ENCODE assay signal across 7 mouse cellular contexts in the genomic region with DNA sequence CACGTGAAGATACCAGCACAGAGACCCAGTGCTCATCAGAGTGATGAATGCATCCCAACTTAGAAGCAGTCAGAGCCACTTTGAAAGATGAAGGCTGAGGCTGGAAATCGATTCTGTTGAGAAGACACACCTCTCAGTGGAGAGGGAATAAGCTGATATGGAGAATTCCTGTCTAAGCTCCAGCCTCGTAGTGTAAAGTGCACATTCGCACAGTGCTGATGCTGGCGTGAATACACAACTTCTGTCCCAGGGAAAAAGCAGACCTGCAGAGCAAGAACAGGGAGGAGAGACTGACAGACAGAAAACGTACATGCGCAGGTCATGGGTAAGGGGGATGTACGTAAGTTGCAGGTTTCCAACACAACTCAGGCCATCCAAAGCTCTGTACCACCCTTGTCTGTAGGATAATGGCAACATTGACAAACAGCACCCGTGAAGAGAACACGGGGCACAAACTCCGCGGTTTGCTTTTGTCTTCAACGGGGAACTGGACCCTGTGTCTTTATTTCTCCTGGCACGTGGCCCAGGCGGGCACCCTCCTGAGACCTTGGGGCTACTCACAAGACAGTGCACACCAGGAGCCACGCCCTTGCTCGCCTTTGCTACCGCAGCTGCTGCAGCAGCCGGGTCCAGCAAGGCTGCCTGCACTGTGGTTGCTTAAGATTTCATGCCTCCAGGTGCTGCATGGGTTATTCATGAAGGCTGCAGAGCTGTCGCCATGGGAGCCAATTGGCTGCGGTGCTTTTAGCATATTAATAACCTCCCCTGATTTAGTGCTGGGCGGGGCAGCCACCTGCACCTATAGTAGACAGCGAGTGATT.
A peak's percentile ranks its signal among the peaks of the same experiment; 100 is the strongest.
DNase-seq lines count a peak whose midpoint lies in the region; ATAC-seq lines count a peak whose summit lies in the region.

No protein-coding gene starts in this region.

- H3K4me1 ChIP-seq in midbrain, embryonic 15.5 days: peaks cover 21% of the 10 kb centered on the region

- peak overlapping the region; percentile 38 for H3K4me3 ChIP-seq in midbrain, embryonic 15.5 days

- H3K27me3 ChIP-seq in midbrain, embryonic 15.5 days (replicated peaks): no peaks in the 10 kb centered on the region

- 11% methylated on average over 23 of the region's 23 CpGs for WGBS in midbrain, embryonic 15.5 days

- no peaks in the 10 kb centered on the region for H3K36me3 ChIP-seq in midbrain, embryonic 15.5 days (replicated peaks)

- peak overlapping the region; percentile 68 for H3K4me2 ChIP-seq in midbrain, embryonic 15.5 days

- ATAC-seq in midbrain, embryonic 15.5 days (replicated peaks): peak; percentile 98
- ATAC-seq in activated CD4-positive, CD25-positive, alpha-beta regulatory T cell, adult 4 months: no peak

- no peaks in the 10 kb centered on the region for H3K9me3 ChIP-seq in midbrain, embryonic 15.5 days

- DNase-seq in testis, postnatal 10 days (ENCODE audit: low spot score): peak; percentile 47
- no peak for DNase-seq in testis, postnatal 14 days (ENCODE audit: low spot score)
- DNase-seq in frontal cortex, postnatal 10 days (ENCODE audit: low spot score in 2 of 2): peak; percentile 40 to 45
- peak; percentile 5 to 14 for DNase-seq in kidney, postnatal 36 days
- no peak for DNase-seq in ovary, adult 18-20 months (ENCODE audit: low spot score)

- H3K27ac ChIP-seq in midbrain, embryonic 15.5 days: peak overlapping the region; percentile 92

- peak overlapping the region; percentile 45 for H3K9ac ChIP-seq in midbrain, embryonic 15.5 days

Comparison
In these comparisons a context has a peak if more than half of its experiments do, and no peak if none do; other contexts are left out.
1. DNase-seq: peak in testis, postnatal 10 days (single experiment), frontal cortex, postnatal 10 days (2 of 2) and kidney, postnatal 36 days (2 of 2); none in testis, postnatal 14 days (single experiment) and ovary, adult 18-20 months (single experiment).